Mouse (Mus musculus) monocyte, adult 2 months (primary cell): ENCODE measurements around the gene P2rx6.
A peak's percentile ranks its signal among the peaks of the same experiment; 100 is the strongest.
"Not testable (repeated sequence)": the region's sequence is repeated elsewhere in the genome, so short reads cannot be mapped to it uniquely, and the experiment has no call there.

Experiments
- DNase-seq, 2 experiments: peaks; one replicate each; pipeline ENCODE4 v3.0.0; 2022; ENCODE audit warnings: low spot score in 2 of 2, low read depth in 1 of 2

P2rx6 gene

DNA sequence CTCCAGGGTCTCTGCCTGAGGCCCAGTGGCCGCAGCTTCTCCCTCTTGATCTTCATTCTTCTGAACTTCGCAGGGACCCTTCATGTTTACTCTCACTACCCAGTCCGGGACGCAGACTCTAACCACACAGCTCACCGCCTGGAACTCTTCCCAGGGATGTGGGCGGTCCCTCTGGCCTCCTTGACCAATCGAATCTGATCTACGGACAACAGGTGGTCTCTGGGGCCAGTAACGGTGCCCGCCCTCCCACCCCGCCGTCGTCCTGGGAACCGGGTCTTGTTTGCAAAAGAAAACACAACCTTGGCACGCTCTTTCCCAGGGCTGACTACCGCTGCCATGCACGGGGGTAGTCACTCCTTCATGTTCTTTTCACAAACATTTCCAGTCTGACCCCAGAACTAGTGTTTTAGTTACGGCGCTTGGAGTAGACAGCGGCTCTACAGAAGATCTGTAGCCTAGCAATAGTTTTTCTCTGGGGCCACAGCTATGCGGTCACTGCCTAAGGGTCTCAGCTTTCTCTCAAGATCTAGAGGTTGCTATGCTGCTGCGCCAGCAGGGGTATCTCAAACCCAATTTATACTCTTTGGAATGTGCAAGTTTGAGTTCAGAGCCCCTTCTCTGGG lies 446 bp upstream of the P2rx6 start, which contains the start of gene Lrrc74b:
TSS of gene Lrrc74b (minus strand) at position 120 of the 623 bp plus-strand sequence.
- DNase-seq, result no peak

DNA sequence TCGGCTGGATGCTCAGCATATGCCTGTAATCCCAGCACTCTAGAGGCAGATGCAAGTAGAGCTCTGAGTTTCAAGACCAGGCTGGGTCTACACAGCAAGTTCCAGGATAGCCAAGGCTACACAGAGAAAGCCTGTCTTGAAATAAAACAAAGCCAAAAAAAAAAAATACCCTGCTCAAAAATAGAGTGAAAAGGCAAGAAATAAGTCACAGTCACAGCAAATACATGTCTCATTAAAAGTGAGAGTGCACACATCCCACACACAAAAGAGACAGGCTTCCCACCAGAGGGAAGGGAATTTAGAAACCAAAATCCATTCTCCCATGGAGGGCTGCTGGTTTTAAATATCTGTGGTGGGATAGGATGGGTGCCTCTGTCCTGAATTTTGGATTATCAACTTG lies 1.9 kb downstream of the P2rx6 start:
- no peak for DNase-seq

DNA sequence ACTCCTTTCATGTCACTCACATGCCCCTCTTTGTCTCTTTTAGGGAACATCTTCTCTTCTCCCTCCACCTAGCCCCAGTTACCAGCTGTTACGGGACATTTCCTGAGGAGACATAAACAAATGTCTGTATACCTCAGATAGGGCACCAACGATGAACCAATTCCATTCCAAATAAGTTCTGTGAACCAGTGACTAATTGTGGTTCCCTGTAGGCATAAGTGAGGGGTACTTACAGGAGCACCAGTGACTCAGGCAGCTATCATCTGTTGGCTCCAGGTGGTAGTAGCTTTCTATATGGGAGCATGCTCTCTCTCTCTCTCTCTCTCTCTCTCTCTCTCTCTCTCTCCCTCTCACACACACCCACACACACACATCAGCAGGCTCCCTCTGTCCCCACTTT lies 2.5 kb downstream of the P2rx6 start:
- DNase-seq, result no peak

DNA sequence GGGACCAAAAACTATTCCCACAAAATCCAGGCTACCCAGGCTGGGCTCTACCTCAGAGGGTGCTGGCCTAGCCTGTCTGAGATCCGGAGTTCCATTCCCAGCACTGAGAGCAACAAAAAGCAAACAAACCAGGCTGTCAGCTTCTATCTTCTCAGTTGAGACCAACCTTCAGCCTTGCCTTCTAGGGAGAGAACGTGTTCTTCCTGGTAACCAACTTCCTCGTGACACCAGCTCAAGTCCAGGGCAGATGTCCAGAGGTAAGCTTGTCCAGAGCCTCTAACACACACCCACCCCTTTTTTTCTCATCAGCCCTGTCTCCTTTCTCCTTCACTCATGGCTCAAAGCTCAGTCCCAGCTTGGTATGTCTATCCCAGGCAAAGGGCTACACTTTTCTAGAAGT lies 3.1 kb downstream of the P2rx6 start:
- DNase-seq, result no peak

DNA sequence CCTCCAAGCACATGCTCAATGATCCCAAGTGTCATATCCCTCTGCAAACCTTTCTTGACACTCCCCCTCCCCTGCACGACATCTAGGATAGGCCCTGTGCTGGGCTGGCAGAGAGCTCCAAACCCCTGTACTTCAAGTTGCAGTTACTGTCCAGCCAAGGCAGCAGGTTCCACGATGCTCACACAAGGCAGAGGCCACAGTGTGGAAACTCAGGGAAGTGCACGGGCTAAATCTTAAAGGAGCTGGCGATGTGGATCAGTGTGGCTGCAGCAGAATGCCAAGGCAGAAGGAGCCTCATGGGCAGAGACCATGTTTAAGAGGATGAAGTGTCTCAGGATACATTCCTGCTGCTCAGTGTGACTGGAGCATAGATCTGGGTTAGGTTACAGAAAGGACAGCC lies 4.5 kb downstream of the P2rx6 start:
- no peak for DNase-seq

DNA sequence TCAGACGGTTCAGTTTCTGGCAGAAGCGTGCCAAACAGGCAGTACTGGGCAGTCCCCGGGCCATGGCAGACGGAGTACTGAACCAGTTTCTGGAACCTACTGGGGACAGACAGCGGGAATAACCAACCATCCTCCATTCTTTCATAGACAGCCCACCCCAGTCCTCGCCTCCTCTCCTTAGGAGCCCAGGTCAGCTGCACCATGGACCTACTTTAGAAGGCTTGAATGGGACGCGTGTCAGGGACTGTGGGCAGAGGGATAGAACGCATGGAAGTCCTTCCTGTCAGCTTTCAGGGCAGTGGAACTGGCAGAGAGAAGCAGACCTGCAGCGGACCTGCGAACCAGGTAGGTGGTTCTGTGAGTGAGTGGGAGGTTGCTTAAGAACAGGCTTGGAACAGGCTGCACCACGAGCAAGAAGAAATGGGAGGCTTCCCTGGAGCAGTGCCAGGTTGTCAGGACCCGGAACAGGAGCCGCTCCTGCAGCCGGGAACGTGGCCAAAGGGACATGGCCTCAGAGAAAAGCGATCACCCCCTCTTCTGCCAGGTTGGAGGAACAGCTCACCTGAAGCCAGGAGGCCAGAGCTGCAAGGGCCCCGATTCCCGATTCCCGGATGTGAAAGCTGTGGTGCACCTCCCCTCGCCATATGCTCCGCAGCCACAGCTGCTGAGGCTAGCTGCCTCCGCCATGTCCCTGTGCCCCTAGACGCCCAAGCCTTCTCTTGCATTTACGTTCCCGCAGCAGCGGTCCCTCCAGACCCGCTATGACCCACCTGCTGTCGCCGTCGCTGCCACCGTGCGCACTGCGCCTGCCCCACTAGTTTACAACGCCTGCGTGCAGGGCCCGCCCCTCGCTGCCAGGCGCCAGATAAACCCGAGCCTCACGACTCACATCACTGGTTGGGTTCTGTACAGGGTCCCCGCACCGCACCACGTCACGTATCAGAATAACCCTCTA lies 14.5 kb downstream of the P2rx6 start:
- no peak for DNase-seq

DNA sequence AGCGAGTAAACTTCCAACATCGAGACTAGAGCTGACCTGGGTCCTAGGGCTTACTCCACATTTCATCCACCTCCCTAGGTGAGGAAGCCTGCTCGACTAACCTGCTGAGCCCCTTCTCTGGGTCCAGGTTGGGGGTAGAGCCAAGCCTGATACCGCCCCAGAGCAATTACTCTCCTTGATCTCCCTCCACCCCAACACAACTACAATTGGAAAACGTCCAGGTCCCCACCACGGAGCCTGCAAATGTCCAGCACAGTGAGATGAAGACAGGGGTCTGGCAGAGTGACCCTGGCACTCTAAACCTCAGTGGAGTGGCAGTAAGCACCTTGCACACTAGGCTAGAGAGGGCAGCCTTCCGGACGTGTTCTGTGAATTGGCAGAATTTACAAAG lies 15.1 kb downstream of the P2rx6 start:
- DNase-seq, result no peak

DNA sequence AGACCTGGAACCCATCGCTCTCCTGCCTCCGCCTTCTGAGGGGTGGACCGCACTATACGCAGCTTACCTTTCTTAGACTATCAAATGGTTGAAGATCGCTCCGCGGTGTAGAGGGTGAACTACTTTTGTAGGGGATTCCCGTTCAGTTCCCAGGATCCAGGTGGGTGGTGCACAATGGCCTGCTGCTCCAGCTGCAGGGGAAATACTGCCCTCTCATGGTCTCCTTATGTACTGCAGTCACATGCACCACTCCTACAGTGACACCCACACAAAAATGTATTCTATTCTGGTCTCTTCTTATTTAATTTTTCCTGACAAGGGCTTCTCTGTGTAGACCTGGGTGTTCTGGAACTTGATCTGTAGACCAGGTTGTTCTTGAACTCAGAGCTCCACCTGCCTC lies 21.4 kb downstream of the P2rx6 start, which contains the start of gene Slc7a4:
TSS of gene Slc7a4 (minus strand) at position 151 of the 400 bp plus-strand sequence.
- DNase-seq, result no peak

DNA sequence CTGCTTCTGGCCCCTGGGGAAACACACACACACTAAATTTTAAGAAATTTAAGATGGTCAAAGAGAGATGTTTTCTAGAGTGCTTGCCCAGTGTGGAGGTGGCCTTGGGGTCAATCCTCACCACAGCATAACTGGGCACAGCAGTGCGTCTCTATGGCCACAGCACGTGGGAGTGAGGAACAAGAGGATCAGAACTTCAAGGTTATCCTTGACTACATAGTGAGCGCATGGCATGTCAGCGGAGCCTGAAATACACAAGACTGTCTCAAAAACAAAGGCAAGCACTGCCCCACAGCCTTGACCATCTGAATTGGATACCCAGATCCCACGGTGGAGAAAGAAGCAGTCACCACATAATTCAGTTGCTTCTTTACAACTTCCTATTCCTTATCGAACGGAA lies 22.9 kb downstream of the P2rx6 start:
- no peak for DNase-seq

DNA sequence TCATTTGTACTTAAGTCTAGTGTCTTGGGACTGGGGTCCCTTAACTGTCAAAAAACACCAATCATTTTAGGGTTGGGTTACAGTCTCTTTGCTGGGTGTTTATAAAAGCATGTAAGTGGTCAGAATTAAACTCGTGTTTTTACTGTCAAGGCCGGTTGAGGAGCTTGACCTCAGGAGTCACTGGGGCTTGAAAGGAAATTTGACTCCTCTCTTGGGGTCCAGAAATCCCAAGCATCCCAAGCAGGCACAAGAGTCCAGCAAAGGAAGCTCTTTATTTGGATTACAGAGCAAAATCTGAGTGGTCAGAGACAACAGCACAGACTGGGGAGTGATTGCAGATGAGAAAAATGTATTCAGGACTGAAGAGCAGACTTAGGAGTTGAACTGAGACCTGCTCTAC lies 29.0 kb downstream of the P2rx6 start:
- no peak for DNase-seq

DNA sequence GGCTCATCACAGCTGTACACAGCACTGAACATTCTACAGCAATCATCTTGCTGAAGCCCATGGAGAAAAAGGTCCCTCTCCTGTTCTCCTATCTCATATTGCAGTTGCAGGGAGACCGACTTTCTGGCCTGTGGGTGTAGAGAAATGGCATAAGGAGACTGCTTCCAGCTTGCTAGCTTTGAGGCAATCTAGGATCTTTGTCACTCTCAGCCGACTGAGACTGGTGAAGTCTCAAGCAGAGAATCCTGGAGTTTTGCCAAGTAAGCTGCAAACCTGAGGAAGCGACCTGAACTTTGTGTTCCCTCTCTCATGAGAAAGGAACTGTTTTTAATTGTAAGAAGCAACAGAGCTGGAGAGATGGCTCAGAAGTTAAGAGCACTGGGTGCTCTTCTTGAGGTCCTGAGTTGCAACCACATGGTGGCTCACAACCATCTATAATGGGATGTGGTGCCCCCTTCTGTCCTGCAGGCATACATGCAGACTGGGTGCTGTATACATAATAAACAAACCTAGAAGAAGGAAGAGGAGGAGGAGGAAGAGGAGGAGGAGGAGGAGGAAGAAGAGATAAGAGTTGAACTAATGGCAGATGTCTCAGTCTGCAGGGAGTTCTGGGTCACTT lies 39.4 kb downstream of the P2rx6 start:
- no peak for DNase-seq

DNA sequence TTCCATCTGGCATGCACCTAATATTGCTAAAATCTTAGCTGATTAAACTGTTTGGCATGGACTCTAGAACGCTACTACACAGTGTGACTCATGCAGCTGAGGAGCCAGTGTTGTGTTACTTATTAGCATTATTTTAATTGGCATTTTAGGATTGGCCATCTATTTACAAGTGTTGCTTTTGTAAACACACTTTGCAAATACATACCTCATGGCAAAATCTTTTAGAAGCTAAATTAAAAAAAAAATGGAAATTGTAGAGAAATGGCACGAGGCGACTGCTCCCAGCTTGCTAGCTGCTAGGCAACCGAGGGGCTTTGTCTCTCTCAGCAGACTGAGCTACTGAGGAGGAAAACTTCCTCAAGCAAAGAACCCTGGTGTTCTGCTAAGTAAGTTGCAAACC lies 43.3 kb downstream of the P2rx6 start:
- DNase-seq, result no peak

DNA sequence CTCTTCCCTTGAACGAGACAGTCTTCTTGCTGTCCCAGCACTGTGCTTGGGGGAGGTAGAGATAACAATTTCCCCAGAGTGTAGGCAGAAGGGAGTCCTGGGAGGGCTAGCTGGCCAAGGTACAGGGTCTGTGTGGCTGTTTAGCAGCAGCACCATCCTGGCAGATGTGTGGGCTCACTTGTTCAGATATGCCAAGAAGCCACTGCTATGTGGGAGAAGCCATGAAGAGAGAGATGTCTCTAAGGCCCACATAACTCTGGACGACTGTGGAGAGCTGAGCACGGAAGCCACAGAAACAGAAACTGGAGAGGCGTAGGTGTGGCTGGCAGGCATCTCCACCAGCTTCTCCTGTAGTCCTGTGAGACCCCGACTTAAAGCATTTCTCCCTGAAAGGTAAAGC lies 44.0 kb downstream of the P2rx6 start:
- no peak for DNase-seq

DNA sequence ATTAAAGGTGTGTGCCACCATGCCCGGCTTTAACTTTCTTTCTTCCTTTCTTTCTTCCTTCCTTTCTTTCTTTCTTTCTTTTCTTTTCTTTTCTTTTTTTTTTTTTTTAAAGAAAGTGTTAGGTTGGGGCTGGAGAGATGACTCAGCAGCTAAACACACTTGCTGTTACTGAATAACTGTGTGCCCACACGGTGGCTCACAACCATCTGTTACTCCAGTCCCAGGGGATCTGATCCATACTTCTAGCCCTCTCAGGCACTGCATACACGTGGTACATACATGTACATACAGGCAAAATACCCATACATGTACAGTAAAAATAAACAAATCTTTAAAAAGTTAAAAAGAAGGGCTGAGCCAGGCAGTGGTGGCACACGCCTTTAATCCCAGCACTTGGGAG lies 49.7 kb downstream of the P2rx6 start:
- DNase-seq, result no peak

DNA sequence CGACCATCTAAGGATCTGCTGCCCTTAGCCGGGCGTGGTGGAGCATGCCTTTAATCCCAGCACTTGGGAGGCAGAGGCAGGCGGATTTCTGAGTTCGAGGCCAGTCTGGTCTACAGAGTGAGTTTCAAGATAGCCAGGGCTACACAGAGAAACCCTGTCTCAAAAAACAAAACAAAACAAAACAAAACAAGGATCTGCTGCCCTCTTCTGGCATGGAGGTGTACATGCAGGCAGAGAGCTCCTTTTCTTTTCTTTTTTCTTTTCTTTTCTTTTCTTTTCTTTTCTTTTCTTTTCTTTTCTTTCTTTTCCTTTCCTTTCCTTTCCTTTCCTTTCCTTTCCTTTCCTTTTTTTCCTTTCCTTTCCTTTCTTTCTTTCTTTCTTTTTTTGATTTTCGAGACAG lies 53.1 kb downstream of the P2rx6 start:
- DNase-seq, result not testable (repeated sequence)

DNA sequence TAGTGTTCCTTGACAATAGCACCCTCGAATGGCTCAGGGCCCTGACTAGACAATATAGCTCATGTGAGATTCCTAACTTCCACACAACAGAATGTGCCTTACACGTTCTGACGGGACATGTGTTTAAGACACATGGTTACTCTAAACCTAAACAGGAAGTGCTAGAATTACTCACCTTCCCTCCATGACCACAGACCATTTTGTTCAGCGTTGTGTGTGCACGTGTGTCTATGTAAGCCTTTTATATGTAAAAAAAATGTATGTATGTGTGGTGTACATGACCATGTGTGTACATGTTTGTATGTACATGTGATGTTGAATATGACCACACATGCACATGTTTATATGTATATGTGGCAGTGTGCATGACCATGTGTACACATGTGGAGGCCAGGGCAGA lies 54.5 kb downstream of the P2rx6 start:
- DNase-seq, result no peak

DNA sequence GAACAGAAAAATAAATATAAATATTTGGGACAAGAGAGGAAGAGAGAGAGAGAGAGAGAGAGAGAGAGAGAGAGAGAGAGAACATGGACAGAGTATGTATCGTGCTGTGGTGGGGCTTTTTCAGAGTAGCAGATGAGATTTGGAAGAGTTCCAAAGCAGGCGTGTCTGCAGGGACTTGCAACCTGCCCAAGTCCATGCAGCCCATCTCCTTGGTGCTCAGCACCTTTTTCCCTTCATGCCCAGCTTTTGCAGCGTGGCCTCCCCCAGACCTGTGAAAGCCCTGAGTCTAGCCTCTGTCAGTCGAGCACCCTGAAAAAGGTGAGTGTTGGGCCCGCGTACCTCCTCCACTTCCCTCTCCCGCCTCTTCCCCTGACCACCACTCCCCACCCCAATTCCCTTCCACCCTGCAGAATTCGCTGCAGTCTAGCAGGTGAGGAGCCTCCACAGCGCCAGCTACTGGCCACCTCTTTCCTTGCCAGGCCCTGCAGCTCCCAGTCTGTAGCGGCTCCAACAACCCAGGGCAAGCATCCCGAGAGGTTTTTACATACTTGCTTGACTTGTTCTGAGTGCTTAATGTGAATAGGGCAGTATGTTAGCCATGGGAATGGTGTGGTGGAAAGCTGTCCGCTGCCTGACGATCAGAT lies 56.4 kb downstream of the P2rx6 start:
- no peak for DNase-seq

DNA sequence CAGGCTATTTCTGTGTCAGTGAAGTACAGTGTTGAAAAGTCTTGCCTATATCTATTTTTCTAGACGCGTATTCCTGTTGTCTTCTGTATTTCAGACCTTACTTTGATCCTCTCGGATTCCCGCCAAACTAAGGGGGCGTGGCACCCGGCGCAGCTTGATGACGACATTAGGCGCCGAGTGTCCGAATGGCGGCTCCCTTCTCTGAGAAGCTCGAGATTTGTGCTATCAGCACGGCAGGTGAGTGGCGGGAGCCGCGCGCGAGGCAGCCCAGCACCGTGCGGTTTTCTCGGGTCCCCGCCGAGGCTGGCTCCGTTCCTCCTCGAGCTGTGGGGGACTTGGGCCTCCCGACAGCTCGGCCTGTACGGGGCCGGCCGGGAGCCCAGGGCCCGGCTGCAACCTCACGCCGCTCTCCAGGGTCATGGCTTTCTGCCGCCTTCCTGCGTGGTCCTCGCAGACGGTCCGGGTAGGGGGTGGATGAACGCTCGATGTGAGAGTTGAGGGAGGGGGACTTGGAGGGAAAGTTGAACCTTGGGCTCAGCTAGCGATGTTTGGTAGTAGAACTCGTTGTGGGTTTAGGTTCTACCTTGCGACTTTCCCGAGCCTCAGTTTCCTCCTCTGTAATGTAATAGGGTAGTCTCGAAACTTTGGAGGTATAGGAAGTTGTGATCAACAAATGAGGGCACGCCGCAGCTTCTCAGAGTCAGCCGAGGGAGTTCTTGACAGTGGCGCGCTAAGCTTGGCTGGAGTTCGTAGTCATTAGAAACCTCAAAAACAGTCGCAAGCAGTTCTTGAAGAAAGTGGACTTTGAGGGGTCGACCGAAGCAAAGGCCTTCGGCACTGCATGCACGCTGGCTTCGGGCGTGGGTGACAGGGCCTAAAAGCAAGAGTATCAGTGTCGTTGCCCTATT lies 57.8 kb downstream of the P2rx6 start, which contains the start of gene Smpd4:
TSS of gene Smpd4 (plus strand) at position 157 of the 908 bp plus-strand sequence.
- peak; percentile 81 to 85 for DNase-seq

DNA sequence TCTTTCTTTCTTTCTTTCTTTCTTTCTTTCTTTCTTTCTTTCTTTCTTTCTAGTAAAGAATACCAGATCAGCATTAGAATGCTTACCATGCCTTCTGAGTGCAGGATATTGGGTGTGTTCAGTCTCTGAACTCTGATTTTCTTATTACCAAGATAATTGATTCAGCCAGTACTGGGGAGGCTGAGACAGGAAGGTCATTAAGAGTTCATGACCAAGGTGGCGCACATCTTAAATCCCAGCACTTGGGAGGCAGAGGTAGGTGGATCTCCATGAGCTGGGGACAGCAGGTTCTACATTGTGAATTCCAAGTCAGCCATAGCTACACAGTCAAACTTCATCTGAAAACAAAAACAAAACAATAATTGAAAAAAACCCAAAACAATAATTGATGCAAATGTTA lies 60.3 kb downstream of the P2rx6 start:
- DNase-seq, result no peak

DNA sequence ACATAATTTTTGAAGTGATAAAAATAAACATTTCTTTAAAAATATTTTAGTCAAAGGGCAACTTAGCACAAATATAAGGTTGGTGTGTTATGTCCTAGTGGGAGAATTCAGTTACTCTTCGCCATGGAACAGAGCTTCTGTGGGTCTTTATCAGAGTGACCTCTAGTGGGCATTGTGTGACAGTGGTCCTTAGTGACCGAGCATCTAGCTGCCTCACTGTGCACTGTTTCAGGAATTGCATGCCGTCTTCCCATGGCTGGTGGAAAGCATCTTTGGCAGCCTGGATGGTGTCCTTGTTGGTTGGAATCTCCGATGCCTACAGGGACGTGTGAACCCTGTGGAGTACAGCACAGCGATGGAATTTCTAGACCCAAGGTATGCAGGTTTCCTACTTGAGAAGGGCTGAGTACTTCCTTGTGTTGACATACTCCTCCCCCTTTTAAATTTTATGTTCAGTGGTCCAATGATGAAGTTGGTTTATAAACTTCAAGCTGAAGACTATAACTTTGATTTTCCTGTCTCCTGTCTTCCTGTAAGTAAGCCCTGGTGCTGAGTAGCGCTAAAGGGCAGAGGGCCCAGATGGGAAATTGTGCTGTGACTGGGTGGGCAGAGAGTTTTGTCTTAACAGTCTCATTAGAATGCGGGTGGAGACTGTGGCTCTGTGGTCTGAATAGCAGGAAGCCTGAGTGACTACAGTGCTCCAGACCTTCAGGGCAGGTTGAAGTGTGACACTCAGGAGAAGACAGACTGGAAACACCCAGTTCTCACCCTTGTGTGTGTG lies 64.0 kb downstream of the P2rx6 start:
- no peak for DNase-seq
